Mouse (Mus musculus) heart, postnatal 10 days (tissue): ENCODE data around the gene Ipo11. TPM values are rescaled to one million over a fixed set of nuclear protein-coding genes. Genes with fewer than 3 reads are reported as not detected.

Source experiments
- total RNA-seq, 2 experiments: library from RNA; stranded (reverse); gene quantifications; 2 replicates each; pipeline ENCODE4 v1.2.3; 2021

Gene Ipo11
- total RNA-seq, 2 experiments from 2014 or later: 26.9 to 27.4 TPM

Other genes starting within 250 kb of the Ipo11 start
- gene Dimt1, start 10.2 kb upstream of the Ipo11 start, total RNA-seq: 1 to 10 TPM; 8.2 to 9.7 TPM
- gene Kif2a, start 85.2 kb upstream of the Ipo11 start, total RNA-seq: 10 to 100 TPM; 38.7 to 44.9 TPM